Mouse (Mus musculus) embryonic fibroblast, embryonic 13.5 days (primary cell): ENCODE data around the gene Nrm. TPM values are rescaled to one million over a fixed set of nuclear protein-coding genes. Genes with fewer than 3 reads are reported as not detected.
A peak's percentile ranks its signal among the peaks of the same experiment; 100 is the strongest.

Source experiments
- H3K27ac ChIP-seq: 2 replicates; pipeline ENCODE4 v1.5.1; 2012; ENCODE audit warnings: low read length, control low read depth, inconsistent platforms; ENCODE audit not compliant: insufficient read depth
- H3K4me1 ChIP-seq: 2 replicates; pipeline ENCODE4 v1.6.1; 2011; ENCODE audit warnings: low read length; ENCODE audit not compliant: control insufficient read depth, insufficient read depth
- H3K4me3 ChIP-seq: 2 replicates; pipeline ENCODE4 v1.5.1; 2011; ENCODE audit warnings: mild to moderate bottlenecking, control low read depth, low read length; ENCODE audit not compliant: insufficient read depth
- CTCF ChIP-seq: IDR thresholded peaks from 2 replicates; pipeline ENCODE4 v1.5.1; 2011; ENCODE audit warnings: mild to moderate bottlenecking, control low read depth, low read length, moderate library complexity, borderline replicate concordance; ENCODE audit not compliant: insufficient read depth
- POLR2A ChIP-seq: IDR thresholded peaks from 2 replicates; pipeline ENCODE4 v1.6.1; 2011; ENCODE audit warnings: low read depth, mild to moderate bottlenecking, control low read depth, low read length, moderate library complexity
- polyA plus RNA-seq: library from polyadenylated mRNA; stranded (reverse); fragments of >200 nt; gene quantifications from 2 replicates; pipeline ENCODE4 v1.2.4, GENCODE M21; 2011; ENCODE audit warnings: low read depth; ENCODE audit not compliant: missing spikeins, insufficient read length

Nrm gene
- polyA plus RNA-seq, 1 experiment: 15.5 TPM

- Histone ChIP-seq H3K4me3 (no peak overlapping the region), H3K27ac (0 out of 2 replicates have a peak overlapping the region, but pooled peaks have one; percentile 28), H3K4me1 (peaks cover 3% of the 10 kb centered on the region)
- no peak for TF ChIP-seq POLR2A
Observed at GRCm38 (mm10) chr17:35840561-35840960, 20.6 kb upstream of the Nrm start.

GRCm38 (mm10) chr17:35841076-35841950 lies 19.8 kb upstream of the Nrm start, which contains the start of gene Mdc1:
Gene Mdc1, plus strand, starts transcription at chr17:35841515.
- TF ChIP-seq CTCF (no peak), POLR2A (peak; percentile 77)
- Histone ChIP-seq H3K4me1 (peaks cover 2% of the 10 kb centered on the region; the same call in 1 of the 2 replicates), H3K27ac (peak within 1 kb of the TSS; percentile 44), H3K4me3 (peak within 1 kb of the TSS; percentile 83)

GRCm38 (mm10) chr17:35842006-35842405 lies 19.1 kb upstream of the Nrm start:
- H3K4me3 ChIP-seq: peak overlapping the region; percentile 83
- TF ChIP-seq CTCF (no peak), POLR2A (no peak)
- H3K27ac ChIP-seq: peak overlapping the region; percentile 44
- H3K4me1 ChIP-seq: peaks cover 2% of the 10 kb centered on the region; the same call in 1 of the 2 replicates

GRCm38 (mm10) chr17:35843514-35843913 lies 17.6 kb upstream of the Nrm start:
- peaks cover 2% of the 10 kb centered on the region; the same call in 1 of the 2 replicates for H3K4me1 ChIP-seq
- TF ChIP-seq CTCF (no peak), POLR2A (no peak)

GRCm38 (mm10) chr17:35848112-35848511 lies 13.0 kb upstream of the Nrm start:
- Histone ChIP-seq H3K4me1 (no peaks in the 10 kb centered on the region), H3K4me3 (no peak overlapping the region), H3K27ac (no peak overlapping the region)
- TF ChIP-seq CTCF: no peak
- TF ChIP-seq POLR2A: no peak

More at GRCm38 (mm10) chr17:35843514-35843913, 17.6 kb upstream of the Nrm start:
- H3K4me3 ChIP-seq: no peak overlapping the region
- no peak overlapping the region for H3K27ac ChIP-seq

GRCm38 (mm10) chr17:35850974-35851373 lies 10.1 kb upstream of the Nrm start:
- Histone ChIP-seq H3K27ac (no peak overlapping the region), H3K4me3 (no peak overlapping the region), H3K4me1 (no peaks in the 10 kb centered on the region)
- TF ChIP-seq POLR2A: no peak
- TF ChIP-seq CTCF: no peak

- H3K27ac ChIP-seq: no peak overlapping the region
- no peak overlapping the region for H3K4me3 ChIP-seq
- TF ChIP-seq POLR2A (no peak), CTCF (no peak)
- peaks cover 5% of the 10 kb centered on the region for H3K4me1 ChIP-seq
Observed at GRCm38 (mm10) chr17:35859371-35859770, 1.7 kb upstream of the Nrm start.

- H3K27ac ChIP-seq: no peak overlapping the region
- peaks cover 9% of the 10 kb centered on the region for H3K4me1 ChIP-seq
- H3K4me3 ChIP-seq: no peak overlapping the region
- TF ChIP-seq POLR2A (no peak), CTCF (no peak)
Observed at GRCm38 (mm10) chr17:35859835-35860234, 1.3 kb upstream of the Nrm start.

GRCm38 (mm10) chr17:35860831-35861197 lies 304 bp upstream of the Nrm start:
- 0 out of 2 replicates have a peak overlapping the region, but pooled peaks have one; percentile 70 for H3K4me3 ChIP-seq

GRCm38 (mm10) chr17:35864832-35865353 lies 3.8 kb downstream of the Nrm start:
- TF ChIP-seq POLR2A (peak; percentile 46; the same call in 1 of the 2 replicates), CTCF (no peak)
- Histone ChIP-seq H3K4me3 (peak overlapping the region; percentile 95), H3K4me1 (peaks cover 12% of the 10 kb centered on the region), H3K27ac (peak overlapping the region; percentile 99)

More at GRCm38 (mm10) chr17:35860831-35861197, 304 bp upstream of the Nrm start:
- Histone ChIP-seq H3K27ac (peak overlapping the region; percentile 77), H3K4me1 (peaks cover 12% of the 10 kb centered on the region)
- TF ChIP-seq CTCF (no peak), POLR2A (no peak; the same call in 1 of the 2 replicates)
